Mouse (Mus musculus) MEL (cell line): ENCODE results near the gene Glipr2.
A peak's percentile ranks its signal among the peaks of the same experiment; 100 is the strongest.

Experiments
- CTCF ChIP-seq, 3 experiments: IDR thresholded peaks in 2 of 3; conservative IDR thresholded peaks in 1 of 3; 2 replicates each; pipeline ENCODE4 v1.5.1; 2011 to 2012; ENCODE audit warnings: low read length in 3 of 3, low read depth in 2 of 3, mild to moderate bottlenecking in 2 of 3, improper control_type of control experiment in 1 of 3, inconsistent platforms in 1 of 3, mixed read lengths in 1 of 3, moderate library complexity in 1 of 3; ENCODE audit not compliant: control insufficient read depth in 1 of 3, insufficient read depth in 1 of 3, poor library complexity in 1 of 3, severe bottlenecking in 1 of 3
- GATA1 ChIP-seq: IDR thresholded peaks from 2 replicates; pipeline ENCODE4 v1.6.1; 2011; ENCODE audit warnings: low read depth, low read length, improper control_type of control experiment
- MAX ChIP-seq: IDR thresholded peaks from 2 replicates; pipeline ENCODE4 v1.6.1; 2011; ENCODE audit warnings: low read length, improper control_type of control experiment
- USF1 ChIP-seq: IDR thresholded peaks from 2 replicates; pipeline ENCODE4 v1.6.1; 2014; ENCODE audit warnings: low read depth, mild to moderate bottlenecking, inconsistent platforms, low read length, improper control_type of control experiment, moderate library complexity

- TF ChIP-seq CTCF (IDR thresholded peaks at IDR 0.05 in 2 of 3, conservative IDR thresholded peaks at IDR 0.05 in 1 of 3; ENCODE audit: control insufficient read depth in 1 of 3, insufficient read depth in 1 of 3, low read depth in 2 of 3, low read length in 3 of 3, poor library complexity in 1 of 3, severe bottlenecking in 1 of 3) (no peak), GATA1 (no peak), USF1 (no peak), MAX (peak; percentile 68)
Observed at GRCm38 (mm10) chr4:43959523-43960179, 2.5 kb downstream of the Glipr2 start.
